Mouse (Mus musculus): ENCODE results near the gene Klhdc9. TPM values are rescaled to one million over a fixed set of nuclear protein-coding genes. Genes with fewer than 3 reads are reported as not detected.
"Not testable (repeated sequence)": the region's sequence is repeated elsewhere in the genome, so short reads cannot be mapped to it uniquely, and the experiment has no call there.

Klhdc9 gene
- polyA plus RNA-seq, 1 experiment from 2014 or later = 1.3 TPM

DNA sequence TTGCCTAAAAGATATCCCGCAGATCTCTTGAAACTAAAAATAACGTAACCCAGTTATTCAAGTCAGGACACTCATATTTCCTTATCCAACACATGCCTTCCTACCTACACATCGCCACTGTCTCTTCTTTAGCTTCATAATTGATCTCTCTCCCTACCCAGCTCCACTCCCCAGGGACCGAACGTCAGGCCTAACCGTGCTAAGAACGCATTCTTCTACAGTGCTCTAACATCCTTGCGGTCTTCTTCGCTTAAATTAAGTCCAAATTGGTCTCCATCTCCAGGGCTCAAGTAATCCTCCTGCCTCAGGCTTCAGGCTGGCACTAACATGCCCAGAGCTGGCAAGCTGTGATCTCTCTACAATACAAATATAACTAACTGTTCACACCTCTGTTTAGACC lies 32.4 kb downstream of the Klhdc9 start:
- Histone ChIP-seq H3K4me1 (ENCODE audit: control insufficient read depth, insufficient read depth, low read length) (peaks cover 27% of the 10 kb centered on the region), H3K36me3 (ENCODE audit: control insufficient read depth, insufficient read depth, low read length) (no peaks in the 10 kb centered on the region), H3K27me3 (ENCODE audit: control insufficient read depth, insufficient read depth, low read length) (no peaks in the 10 kb centered on the region), H3K9me3 (replicated peaks; ENCODE audit: control insufficient read depth, low read length) (no peaks in the 10 kb centered on the region), H3K4me3 (replicated peaks; ENCODE audit: low read length) (peak overlapping the region; percentile 79), H3K9ac (ENCODE audit: low read length) (peak overlapping the region; percentile 98), H3K4me2 (ENCODE audit: low read depth, low read length) (peak overlapping the region; percentile 92), H3K27ac (ENCODE audit: low read length) (peak overlapping the region; percentile 99)
- WGBS = 17% methylated on average over 9 of the region's 9 CpGs
- ATAC-seq (ENCODE audit: insufficient read depth, low FRiP score) = no peak

DNA sequence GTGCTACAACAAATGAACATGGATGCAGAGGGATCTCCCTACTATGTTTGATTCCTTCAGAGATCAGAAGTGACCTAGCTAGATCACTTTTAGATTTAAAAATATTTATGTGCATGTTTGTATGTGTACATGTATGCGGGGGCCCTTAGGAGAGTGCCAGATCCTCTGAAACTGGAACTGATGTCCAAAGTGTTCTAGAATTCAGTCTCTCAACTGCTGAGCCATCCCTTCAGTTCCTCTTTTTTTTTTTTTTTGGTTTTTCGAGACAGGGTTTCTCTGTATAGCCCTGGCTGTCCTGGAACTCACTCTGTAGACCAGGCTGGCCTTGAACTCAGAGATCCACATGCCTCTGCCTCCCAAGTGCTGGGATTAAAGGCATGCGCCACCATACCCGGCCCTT lies 34.0 kb downstream of the Klhdc9 start:
- H3K4me2 ChIP-seq (ENCODE audit: low read depth, low read length); H3K9ac ChIP-seq (ENCODE audit: low read length); ATAC-seq (ENCODE audit: insufficient read depth, low FRiP score); H3K36me3 ChIP-seq (ENCODE audit: control insufficient read depth, insufficient read depth, low read length); H3K27ac ChIP-seq (ENCODE audit: low read length); H3K4me3 ChIP-seq (replicated peaks; ENCODE audit: low read length); H3K27me3 ChIP-seq (ENCODE audit: control insufficient read depth, insufficient read depth, low read length); H3K9me3 ChIP-seq (replicated peaks; ENCODE audit: control insufficient read depth, low read length): not testable (repeated sequence)
- WGBS = 80% methylated on average over 4 of the region's 4 CpGs
- H3K4me1 ChIP-seq (ENCODE audit: control insufficient read depth, insufficient read depth, low read length) = peaks cover 27% of the 10 kb centered on the region

DNA sequence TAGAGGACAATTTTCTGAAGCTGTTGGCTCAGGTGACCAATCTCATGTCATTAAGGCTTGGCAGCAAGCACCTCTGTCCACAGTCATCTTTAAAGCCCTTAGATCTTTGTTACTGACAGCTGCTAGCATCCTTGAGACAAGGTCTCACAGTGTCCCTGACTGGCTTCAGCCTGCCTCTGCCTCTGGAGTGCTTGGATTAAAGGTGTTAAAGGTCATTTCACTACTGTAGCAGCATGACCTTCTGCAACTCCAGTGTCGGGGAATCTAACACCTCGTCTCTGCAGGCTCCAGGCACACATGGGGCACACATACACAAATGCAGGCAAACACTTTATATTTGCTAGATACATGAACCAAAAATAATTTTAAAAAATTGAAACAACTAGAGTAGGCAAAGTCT lies 35.0 kb downstream of the Klhdc9 start:
- WGBS = 75% methylated on average over 2 of the region's 2 CpGs
- no peak for ATAC-seq (ENCODE audit: insufficient read depth, low FRiP score)
- no peak overlapping the region for H3K9ac ChIP-seq (ENCODE audit: low read length)

DNA sequence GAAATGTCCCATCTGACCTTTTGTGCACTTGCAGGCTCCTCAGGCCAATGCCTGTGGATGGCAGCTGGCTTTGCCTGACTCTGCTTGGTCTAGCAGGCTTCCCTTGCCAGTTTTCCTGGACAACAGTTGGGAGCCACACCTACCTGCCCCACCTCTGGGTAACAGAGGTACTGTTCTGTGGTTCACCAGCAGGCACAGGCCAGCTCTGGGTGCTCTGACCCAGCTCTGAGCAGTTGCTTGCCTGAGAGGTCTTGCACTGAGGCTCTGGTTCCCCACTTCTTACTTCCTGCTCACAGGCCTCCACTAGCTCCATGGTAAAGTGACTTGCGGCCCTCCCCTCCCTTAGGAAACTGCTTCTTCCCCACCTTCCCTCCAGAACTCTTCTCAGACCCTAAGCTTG lies 38.6 kb downstream of the Klhdc9 start:
- 69% methylated on average over 1 of the region's 1 CpGs for WGBS
- no peak overlapping the region for H3K4me3 ChIP-seq (replicated peaks; ENCODE audit: low read length)
- H3K27ac ChIP-seq (ENCODE audit: low read length) = no peak overlapping the region
- no peak for ATAC-seq (ENCODE audit: insufficient read depth, low FRiP score)
- no peak overlapping the region for H3K4me2 ChIP-seq (ENCODE audit: low read depth, low read length)
- H3K36me3 ChIP-seq (ENCODE audit: control insufficient read depth, insufficient read depth, low read length) = no peaks in the 10 kb centered on the region
- H3K9ac ChIP-seq (ENCODE audit: low read length) = no peak overlapping the region
- H3K9me3 ChIP-seq (replicated peaks; ENCODE audit: control insufficient read depth, low read length) = no peaks in the 10 kb centered on the region
- H3K27me3 ChIP-seq (ENCODE audit: control insufficient read depth, insufficient read depth, low read length) = no peaks in the 10 kb centered on the region
- peaks cover 6% of the 10 kb centered on the region; the same call in 1 of the 2 replicates for H3K4me1 ChIP-seq (ENCODE audit: control insufficient read depth, insufficient read depth, low read length)

More for the DNA sequence above, 35.0 kb downstream of the Klhdc9 start:
- H3K4me2 ChIP-seq (ENCODE audit: low read depth, low read length) = no peak overlapping the region
- H3K36me3 ChIP-seq (ENCODE audit: control insufficient read depth, insufficient read depth, low read length) = no peaks in the 10 kb centered on the region
- H3K9me3 ChIP-seq (replicated peaks; ENCODE audit: control insufficient read depth, low read length) = no peaks in the 10 kb centered on the region
- H3K4me3 ChIP-seq (replicated peaks; ENCODE audit: low read length) = no peak overlapping the region
- H3K27me3 ChIP-seq (ENCODE audit: control insufficient read depth, insufficient read depth, low read length) = no peaks in the 10 kb centered on the region
- H3K4me1 ChIP-seq (ENCODE audit: control insufficient read depth, insufficient read depth, low read length) = peaks cover 18% of the 10 kb centered on the region
- H3K27ac ChIP-seq (ENCODE audit: low read length) = no peak overlapping the region

DNA sequence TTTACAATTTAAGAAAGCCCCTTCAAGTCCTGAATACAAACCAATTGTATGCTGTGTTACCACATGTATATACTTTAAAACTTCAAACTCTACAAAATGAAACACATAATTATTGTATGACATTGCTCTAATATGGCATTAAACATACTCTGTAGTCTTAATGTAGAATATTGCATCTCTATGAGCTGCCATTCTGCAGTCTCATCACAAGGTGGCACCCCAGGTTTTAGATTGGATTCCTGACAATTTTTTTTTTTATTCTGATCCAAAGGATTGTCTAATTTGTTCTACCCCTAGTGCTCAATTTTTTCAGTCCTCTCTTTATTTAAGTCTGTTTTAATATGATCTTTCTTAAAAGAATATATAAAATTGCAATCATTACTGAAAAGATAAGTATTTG lies 39.2 kb downstream of the Klhdc9 start:
- no peak overlapping the region for H3K4me2 ChIP-seq (ENCODE audit: low read depth, low read length)
- H3K4me1 ChIP-seq (ENCODE audit: control insufficient read depth, insufficient read depth, low read length) = peaks cover 6% of the 10 kb centered on the region; the same call in 1 of the 2 replicates
- no peak overlapping the region for H3K4me3 ChIP-seq (replicated peaks; ENCODE audit: low read length)
- no peak overlapping the region for H3K9ac ChIP-seq (ENCODE audit: low read length)
- no peak for ATAC-seq (ENCODE audit: insufficient read depth, low FRiP score)
- no peaks in the 10 kb centered on the region for H3K36me3 ChIP-seq (ENCODE audit: control insufficient read depth, insufficient read depth, low read length)
- no peak overlapping the region for H3K27ac ChIP-seq (ENCODE audit: low read length)
- H3K27me3 ChIP-seq (ENCODE audit: control insufficient read depth, insufficient read depth, low read length) = no peaks in the 10 kb centered on the region
- no peaks in the 10 kb centered on the region for H3K9me3 ChIP-seq (replicated peaks; ENCODE audit: control insufficient read depth, low read length)

DNA sequence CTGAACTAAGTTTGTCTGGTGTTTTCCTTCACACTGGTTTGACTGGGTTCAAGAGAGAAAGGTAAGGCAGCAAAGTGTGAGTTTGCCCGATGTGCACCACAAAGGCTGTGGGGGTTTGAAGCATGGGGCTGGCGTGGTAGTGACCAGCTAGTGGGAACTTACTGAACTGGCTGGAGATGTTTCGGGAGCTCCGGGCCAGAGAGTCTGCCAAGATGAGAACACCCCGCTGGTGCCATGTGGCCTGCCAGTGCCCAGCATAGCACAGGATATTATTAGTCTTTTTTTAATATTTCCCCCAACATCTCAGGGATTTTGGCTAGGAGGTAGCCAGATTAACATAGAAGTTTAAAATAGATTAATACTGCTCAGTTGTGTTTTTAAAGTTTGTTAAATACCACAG lies 40.4 kb downstream of the Klhdc9 start:
- 26% methylated on average over 5 of the region's 5 CpGs for WGBS
- Histone ChIP-seq H3K36me3 (ENCODE audit: control insufficient read depth, insufficient read depth, low read length) (no peaks in the 10 kb centered on the region), H3K27ac (ENCODE audit: low read length) (no peak overlapping the region), H3K27me3 (ENCODE audit: control insufficient read depth, insufficient read depth, low read length) (no peaks in the 10 kb centered on the region), H3K4me2 (ENCODE audit: low read depth, low read length) (0 out of 2 replicates have a peak overlapping the region, but pooled peaks have one; percentile 19), H3K9me3 (replicated peaks; ENCODE audit: control insufficient read depth, low read length) (no peaks in the 10 kb centered on the region), H3K4me3 (replicated peaks; ENCODE audit: low read length) (0 out of 2 replicates have a peak overlapping the region, but pooled peaks have one; percentile 8), H3K4me1 (ENCODE audit: control insufficient read depth, insufficient read depth, low read length) (peaks cover 6% of the 10 kb centered on the region; the same call in 1 of the 2 replicates), H3K9ac (ENCODE audit: low read length) (no peak overlapping the region)
- no peak for ATAC-seq (ENCODE audit: insufficient read depth, low FRiP score)

DNA sequence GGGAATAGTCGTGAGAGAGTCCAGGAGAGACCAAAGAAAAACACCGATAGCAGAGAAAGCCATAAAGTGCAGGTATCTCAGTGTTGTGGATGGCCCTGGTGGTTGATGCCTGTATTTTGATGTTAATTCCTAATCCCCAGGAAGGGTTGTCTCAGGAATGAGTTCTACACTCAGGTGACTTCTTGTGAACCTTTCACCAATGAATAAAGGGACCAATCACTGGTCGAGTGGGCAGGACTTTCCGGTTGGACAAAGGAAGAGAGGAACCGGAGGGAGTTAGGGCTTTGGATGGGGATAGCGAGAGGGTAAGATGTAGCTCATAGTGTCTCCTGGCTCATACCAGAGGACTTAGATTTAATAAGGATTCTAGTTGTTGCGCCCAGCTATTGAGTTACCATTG lies 40.9 kb downstream of the Klhdc9 start:
- H3K4me3 ChIP-seq (replicated peaks; ENCODE audit: low read length) = 0 out of 2 replicates have a peak overlapping the region, but pooled peaks have one; percentile 8

DNA sequence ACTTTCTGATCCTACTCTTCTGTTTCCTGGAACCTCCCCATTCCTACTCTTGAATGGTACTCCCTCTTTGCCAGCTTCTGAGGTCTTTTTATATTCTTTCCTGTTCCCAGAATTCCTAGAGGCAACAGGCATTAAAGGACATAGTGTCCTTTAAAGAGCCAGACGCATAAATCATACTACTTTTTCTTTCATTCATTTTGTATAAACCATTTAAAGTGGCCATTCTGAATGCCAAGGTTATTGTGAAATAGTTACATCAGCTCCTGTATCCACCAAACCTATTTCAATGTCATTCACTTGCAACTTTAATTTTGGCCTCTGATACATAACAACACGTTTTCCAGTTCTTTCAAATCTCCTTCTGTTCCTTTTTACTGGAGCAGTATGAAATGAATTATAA lies 51.3 kb downstream of the Klhdc9 start:
- no peaks in the 10 kb centered on the region for H3K27me3 ChIP-seq (ENCODE audit: control insufficient read depth, insufficient read depth, low read length)
- no peaks in the 10 kb centered on the region for H3K36me3 ChIP-seq (ENCODE audit: control insufficient read depth, insufficient read depth, low read length)
- no peak overlapping the region for H3K27ac ChIP-seq (ENCODE audit: low read length)
- H3K9me3 ChIP-seq (replicated peaks; ENCODE audit: control insufficient read depth, low read length) = no peaks in the 10 kb centered on the region
- ATAC-seq (ENCODE audit: insufficient read depth, low FRiP score) = no peak
- no peaks in the 10 kb centered on the region for H3K4me1 ChIP-seq (ENCODE audit: control insufficient read depth, insufficient read depth, low read length)
- 57% methylated on average over 2 of the region's 2 CpGs for WGBS
- no peak overlapping the region for H3K4me3 ChIP-seq (replicated peaks; ENCODE audit: low read length)
- no peak overlapping the region for H3K9ac ChIP-seq (ENCODE audit: low read length)
- H3K4me2 ChIP-seq (ENCODE audit: low read depth, low read length) = no peak overlapping the region

More for the DNA sequence above, 40.9 kb downstream of the Klhdc9 start:
- H3K4me2 ChIP-seq (ENCODE audit: low read depth, low read length) = 0 out of 2 replicates have a peak overlapping the region, but pooled peaks have one; percentile 19
- no peaks in the 10 kb centered on the region for H3K9me3 ChIP-seq (replicated peaks; ENCODE audit: control insufficient read depth, low read length)
- no peaks in the 10 kb centered on the region for H3K36me3 ChIP-seq (ENCODE audit: control insufficient read depth, insufficient read depth, low read length)
- H3K27ac ChIP-seq (ENCODE audit: low read length) = no peak overlapping the region
- no peaks in the 10 kb centered on the region for H3K27me3 ChIP-seq (ENCODE audit: control insufficient read depth, insufficient read depth, low read length)
- H3K9ac ChIP-seq (ENCODE audit: low read length) = no peak overlapping the region
- whole genome bisulfite sequencing = 21% methylated on average over 7 of the region's 7 CpGs
- ATAC-seq (ENCODE audit: insufficient read depth, low FRiP score) = no peak
- H3K4me1 ChIP-seq (ENCODE audit: control insufficient read depth, insufficient read depth, low read length) = peaks cover 6% of the 10 kb centered on the region; the same call in 1 of the 2 replicates
